ENCODE assay signal across 8 mouse cellular contexts in genomic region chr10:23671494-23671893, GRCm38 (mm10).
DNase-seq lines count a peak whose midpoint lies in the region; ATAC-seq and TF ChIP-seq lines count a peak whose summit lies in the region.
"Had no signal": no experiment of that assay in that cellular context is flagged by ENCODE, and none has a peak within 500 bp of the region (broad histone marks: within the 10 kb centered on the region; RNA-seq: fewer than 3 reads in every experiment).

No protein-coding gene starts in this region.

- TF ChIP-seq EP300 in ES-Bruce4 (IDR thresholded peaks at IDR 0.05; ENCODE audit: insufficient read depth, low read depth, low read length) = no peak
- TF ChIP-seq EP300 in stomach, postnatal 0 days (optimal IDR thresholded peaks at IDR 0.05) = no peak

- no peaks in the 10 kb centered on the region for H3K4me1 ChIP-seq in ES-Bruce4 (ENCODE audit: control insufficient read depth, insufficient read depth, low read length)
- H3K4me1 ChIP-seq in stomach, postnatal 0 days (replicated peaks; ENCODE audit: control insufficient read depth, insufficient read depth) = no peaks in the 10 kb centered on the region

- WGBS in stomach, postnatal 0 days = 28% methylated on average over 8 of the region's 8 CpGs

- DNase-seq in layer of hippocampus, adult 11-12 months (ENCODE audit: low spot score) = peak; percentile 15
- DNase-seq in layer of hippocampus, adult 9-10 months (ENCODE audit: low spot score) = no peak
- peak; percentile 13 for DNase-seq in WW6 (ENCODE audit: low read depth, low spot score)
- peak; percentile 41 for DNase-seq in gastrocnemius, postnatal 10 days
- peak; percentile 19 for DNase-seq in stomach, postnatal 0 days (ENCODE audit: low spot score)
- no peak for DNase-seq in left cerebral cortex, adult 11 months (ENCODE audit: low spot score)

- peak; percentile 88 for TF ChIP-seq CTCF in ES-Bruce4 (IDR thresholded peaks at IDR 0.05; ENCODE audit: low read depth, low read length)
- TF ChIP-seq CTCF in stomach, postnatal 0 days (IDR thresholded peaks at IDR 0.05; ENCODE audit: low read depth) = peak; percentile 67

- H3K36me3 ChIP-seq in ES-Bruce4 (ENCODE audit: control insufficient read depth, insufficient read depth, low read length, poor library complexity, severe bottlenecking) = no peaks in the 10 kb centered on the region
- no peaks in the 10 kb centered on the region for H3K36me3 ChIP-seq in stomach, postnatal 0 days (ENCODE audit: control insufficient read depth, insufficient read depth, low read length)

- TF ChIP-seq POLR2A in ES-Bruce4 (IDR thresholded peaks at IDR 0.05; ENCODE audit: insufficient read depth, low read length) = no peak

- H3K27me3 ChIP-seq in ES-Bruce4 (ENCODE audit: control insufficient read depth, insufficient read depth, low read length, poor library complexity, severe bottlenecking) = no peaks in the 10 kb centered on the region
- H3K27me3 ChIP-seq in stomach, postnatal 0 days (ENCODE audit: control insufficient read depth, insufficient read depth, low read length) = no peaks in the 10 kb centered on the region

- H3K9ac ChIP-seq in ES-Bruce4 (ENCODE audit: low read depth, poor library complexity, severe bottlenecking) = no peak overlapping the region
- H3K9ac ChIP-seq in stomach, postnatal 0 days (ENCODE audit: low read length) = no peak overlapping the region

- H3K9me3 ChIP-seq in ES-Bruce4 (replicated peaks; ENCODE audit: control insufficient read depth, insufficient read depth, low read length, poor library complexity, severe bottlenecking) = no peaks in the 10 kb centered on the region
- H3K9me3 ChIP-seq in stomach, postnatal 0 days (ENCODE audit: control insufficient read depth, low read length) = no peaks in the 10 kb centered on the region

- no peak overlapping the region for H3K4me3 ChIP-seq in ES-Bruce4 (ENCODE audit: low read depth, low read length)
- no peak overlapping the region for H3K4me3 ChIP-seq in stomach, postnatal 0 days (ENCODE audit: low read depth, low read length)
- H3K4me3 ChIP-seq: erythroblast, embryonic 14.5 days had no signal

- no peak overlapping the region for H3K27ac ChIP-seq in ES-Bruce4 (ENCODE audit: insufficient read depth, low read length)
- H3K27ac ChIP-seq in stomach, postnatal 0 days (replicated peaks) = no peak overlapping the region

- no peak for ATAC-seq in stomach, postnatal 0 days (ENCODE audit: low FRiP score, low TSS enrichment)

- H3K4me2 ChIP-seq in stomach, postnatal 0 days (replicated peaks; ENCODE audit: low read depth) = no peak overlapping the region

Comparison
In these comparisons a context has a peak if more than half of its experiments do, and no peak if none do; other contexts are left out.
1. DNase-seq: peak in layer of hippocampus, adult 11-12 months (single experiment), WW6 (single experiment), gastrocnemius, postnatal 10 days (single experiment) and stomach, postnatal 0 days (single experiment); none in layer of hippocampus, adult 9-10 months (single experiment) and left cerebral cortex, adult 11 months (single experiment).